Mouse (Mus musculus): ENCODE results near the gene Wfs1. TPM values are rescaled to one million over a fixed set of nuclear protein-coding genes. Genes with fewer than 3 reads are reported as not detected.

The Wfs1 gene
- total and polyA plus RNA-seq, 3 experiments = 0.56 to 2.5 (median 1.8) TPM

GRCm38 (mm10) chr5:36945713-36946112, 43.3 kb downstream of the Wfs1 start:
- peaks cover 0 to 15% of the 10 kb centered on the region in 2 experiments; a peak in 2 of 4 replicates for H3K4me1 ChIP-seq (ENCODE audit: control insufficient read depth in 1 of 2, insufficient read depth in 2 of 2)
- no peak overlapping the region for H3K4me2 ChIP-seq (ENCODE audit: insufficient read depth, low read depth, poor library complexity, severe bottlenecking)
- in situ Hi-C loops (cut with MboI; ENCODE audit: low pct_ligation_motif_present, low pct_unique_long_range_greater_than_20kb, low sequenced_read_pairs) = no loop called here
- H3K36me3 ChIP-seq (replicated peaks in 1 of 2; ENCODE audit: control insufficient read depth in 1 of 2, insufficient read depth in 1 of 2, low read length in 1 of 2) = no peaks in the 10 kb centered on the region
- no peak for DNase-seq (ENCODE audit: extremely low read depth)
- H3K27me3 ChIP-seq (replicated peaks) = peaks cover 60% of the 10 kb centered on the region
- TF ChIP-seq E2F4 (IDR thresholded peaks at IDR 0.05; ENCODE audit: insufficient replicate concordance, low read depth, low read length) (no peak), RAD21 (IDR thresholded peaks at IDR 0.05; ENCODE audit: low read depth, low read length) (no peak), RCOR1 (conservative IDR thresholded peaks at IDR 0.05; ENCODE audit: low read depth, low read length) (no peak), BHLHE40 (IDR thresholded peaks at IDR 0.05; ENCODE audit: low read depth, low read length) (no peak), MAFK (IDR thresholded peaks at IDR 0.05; ENCODE audit: insufficient replicate concordance, low read length) (no peak), ZC3H11A (IDR thresholded peaks at IDR 0.05; ENCODE audit: low read depth, low read length) (no peak), NELFE (IDR thresholded peaks at IDR 0.05; ENCODE audit: low read depth, low read length) (no peak), ZKSCAN1 (IDR thresholded peaks at IDR 0.05; ENCODE audit: borderline replicate concordance, low read depth, low read length) (no peak), KAT2A (IDR thresholded peaks at IDR 0.05; ENCODE audit: insufficient replicate concordance, low read length) (no peak), USF1 (IDR thresholded peaks at IDR 0.05; ENCODE audit: low read depth, low read length) (no peak), NRF1 (IDR thresholded peaks at IDR 0.05; ENCODE audit: low read depth, low read length) (no peak), SIN3A (IDR thresholded peaks at IDR 0.05; ENCODE audit: low read length) (no peak), HCFC1 (IDR thresholded peaks at IDR 0.05; ENCODE audit: low read depth, low read length) (no peak)
- H3K27ac ChIP-seq (ENCODE audit: insufficient read depth, low read depth) = no peak overlapping the region
- H3K9ac ChIP-seq (ENCODE audit: insufficient read depth, low read depth) = no peak overlapping the region
- no peaks in the 10 kb centered on the region for H3K79me2 ChIP-seq (replicated peaks; ENCODE audit: control insufficient read depth, extremely low read depth, insufficient read depth, poor library complexity, severe bottlenecking)
- H3K4me3 ChIP-seq (replicated peaks in 1 of 3; ENCODE audit: low read depth in 2 of 3, low read length in 2 of 3, poor library complexity in 1 of 3) = no peak overlapping the region
- dilution Hi-C loops (cut with MboI; ENCODE audit: extremely low pct_ligation_motif_present, extremely low pct_unique_long_range_greater_than_20kb, low sequenced_read_pairs) = no loop called here
- peaks cover 2% of the 10 kb centered on the region for H3K9me3 ChIP-seq (replicated peaks; ENCODE audit: low read length)

- H3K27me3 ChIP-seq (replicated peaks) = peaks cover 61% of the 10 kb centered on the region
- dilution Hi-C loops (cut with MboI; ENCODE audit: extremely low pct_ligation_motif_present, extremely low pct_unique_long_range_greater_than_20kb, low sequenced_read_pairs) = no loop called here
- TF ChIP-seq E2F4 (IDR thresholded peaks at IDR 0.05; ENCODE audit: insufficient replicate concordance, low read depth, low read length) (no peak), RAD21 (IDR thresholded peaks at IDR 0.05; ENCODE audit: low read depth, low read length) (no peak), PAX5 (IDR thresholded peaks at IDR 0.05; ENCODE audit: low read length) (no peak), MAX (IDR thresholded peaks at IDR 0.05; ENCODE audit: low read length) (no peak), MXI1 (IDR thresholded peaks at IDR 0.05; ENCODE audit: low read depth, low read length) (no peak), ETS1 (conservative IDR thresholded peaks at IDR 0.05; ENCODE audit: low read depth, low read length) (no peak), CHD2 (IDR thresholded peaks at IDR 0.05; ENCODE audit: low read length) (no peak), HCFC1 (IDR thresholded peaks at IDR 0.05; ENCODE audit: low read depth, low read length) (no peak), ZMIZ1 (IDR thresholded peaks at IDR 0.05; ENCODE audit: low read depth, low read length) (no peak), JUND (conservative IDR thresholded peaks at IDR 0.05; ENCODE audit: low read depth, low read length) (no peak), ELF1 (IDR thresholded peaks at IDR 0.05; ENCODE audit: low read depth, low read length) (no peak), GABPA (IDR thresholded peaks at IDR 0.05; ENCODE audit: insufficient replicate concordance, low read depth, low read length) (no peak), EP300 (IDR thresholded peaks at IDR 0.05; ENCODE audit: low read length) (no peak), ZC3H11A (IDR thresholded peaks at IDR 0.05; ENCODE audit: low read depth, low read length) (no peak), UBTF (IDR thresholded peaks at IDR 0.05; ENCODE audit: low read depth, low read length) (no peak), TBP (conservative IDR thresholded peaks at IDR 0.05; ENCODE audit: low read depth, low read length) (no peak)
- H3K9me3 ChIP-seq (replicated peaks; ENCODE audit: low read length) = peaks cover 2% of the 10 kb centered on the region
- no peak for DNase-seq (ENCODE audit: extremely low read depth)
- no peak overlapping the region for H3K4me3 ChIP-seq (replicated peaks in 1 of 3; ENCODE audit: low read depth in 2 of 3, low read length in 2 of 3, poor library complexity in 1 of 3)
- H3K9ac ChIP-seq (ENCODE audit: insufficient read depth, low read depth) = no peak overlapping the region
- no peak overlapping the region for H3K4me2 ChIP-seq (ENCODE audit: insufficient read depth, low read depth, poor library complexity, severe bottlenecking)
- in situ Hi-C loops (cut with MboI; ENCODE audit: low pct_ligation_motif_present, low pct_unique_long_range_greater_than_20kb, low sequenced_read_pairs) = no loop called here
- no peaks in the 10 kb centered on the region for H3K36me3 ChIP-seq (replicated peaks in 1 of 2; ENCODE audit: control insufficient read depth in 1 of 2, insufficient read depth in 1 of 2, low read length in 1 of 2)
- H3K27ac ChIP-seq (ENCODE audit: insufficient read depth, low read depth) = no peak overlapping the region
- H3K79me2 ChIP-seq (replicated peaks; ENCODE audit: control insufficient read depth, extremely low read depth, insufficient read depth, poor library complexity, severe bottlenecking) = no peaks in the 10 kb centered on the region
- peaks cover 0 to 15% of the 10 kb centered on the region in 2 experiments; a peak in 2 of 4 replicates for H3K4me1 ChIP-seq (ENCODE audit: control insufficient read depth in 1 of 2, insufficient read depth in 2 of 2)
Measured at GRCm38 (mm10) chr5:36945102-36945701, 43.8 kb downstream of the Wfs1 start.
